Mouse (Mus musculus) liver, adult 2 months (tissue): ENCODE results near the gene Apoa1.

Experiments used
- CTCF ChIP-seq: fragments of 200-500 bp; IDR thresholded peaks from 2 replicates; pipeline ENCODE4 v1.5.1; 2011; ENCODE audit warnings: low read depth, low read length, control low read depth
- POLR2A ChIP-seq: fragments of 200-500 bp; IDR thresholded peaks from 2 replicates; pipeline ENCODE4 v1.6.1; 2011; ENCODE audit warnings: low read length, control low read depth; ENCODE audit not compliant: insufficient read depth; ENCODE audit errors: extremely low read depth

DNA sequence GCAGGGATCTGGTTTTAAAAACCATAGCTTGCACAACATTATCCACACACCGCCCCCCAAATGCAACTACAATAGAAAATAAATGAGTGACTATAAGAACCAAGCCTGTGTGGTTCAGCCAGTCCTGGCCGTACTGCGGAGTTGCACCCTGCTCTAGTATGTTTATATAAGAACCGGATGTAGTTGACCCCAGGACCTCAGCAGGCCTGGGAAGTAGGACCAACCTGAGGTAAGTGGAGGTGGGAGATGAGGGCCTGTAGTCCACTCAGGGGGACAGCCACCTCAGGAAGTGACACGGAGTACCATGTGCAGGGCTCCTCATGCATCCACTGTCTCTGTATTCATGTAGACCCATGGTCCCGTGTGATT lies 20.9 kb upstream of the Apoa1 start:
- no peak for TF ChIP-seq CTCF
- no peak for TF ChIP-seq POLR2A
